Mouse (Mus musculus): Measurements from ENCODE around the gene Col6a1. TPM values are rescaled to one million over a fixed set of nuclear protein-coding genes. Genes with fewer than 3 reads are reported as not detected.

Col6a1 gene
- total RNA-seq, 1 experiment = 4.9 TPM

- TF ChIP-seq HCFC1 (IDR thresholded peaks at IDR 0.05; ENCODE audit: borderline replicate concordance, insufficient read depth, low read length) (no peak), ZC3H11A (IDR thresholded peaks at IDR 0.05; ENCODE audit: borderline replicate concordance, low read depth, low read length) (no peak), MAFK (IDR thresholded peaks at IDR 0.05; ENCODE audit: insufficient read depth, low read depth, low read length) (no peak), ZNF384 (IDR thresholded peaks at IDR 0.05; ENCODE audit: low read depth, low read length) (no peak), CHD2 (IDR thresholded peaks at IDR 0.05; ENCODE audit: low read depth, low read length) (no peak)
- in situ Hi-C loops (cut with MboI; ENCODE audit: low sequenced_read_pairs in 2 of 2, unreplicated experiment in 2 of 2) = no loop called here
- no peak overlapping the region for H3K4me3 ChIP-seq (ENCODE audit: insufficient read depth in 1 of 2, low read depth in 1 of 2, low read length in 2 of 2, poor library complexity in 1 of 2, severe bottlenecking in 1 of 2)
- H3K27ac ChIP-seq (ENCODE audit: insufficient read depth, low read depth, low read length, poor library complexity, severe bottlenecking) = no peak overlapping the region
- no peaks in the 10 kb centered on the region for H3K9me3 ChIP-seq (ENCODE audit: control insufficient read depth, insufficient read depth, low read depth, low read length)
- no peak for DNase-seq (ENCODE audit: low read depth, low spot score)
- H3K4me1 ChIP-seq (ENCODE audit: control insufficient read depth in 2 of 2, insufficient read depth in 2 of 2, low read length in 2 of 2, poor library complexity in 1 of 2) = peaks cover under 1 to 3% of the 10 kb centered on the region in 2 experiments; a peak in 1 of 4 replicates
- H3K36me3 ChIP-seq (ENCODE audit: control insufficient read depth, insufficient read depth, low read length, poor library complexity, severe bottlenecking) = peaks cover 2% of the 10 kb centered on the region; the same call in 1 of the 2 replicates
- H3K9ac ChIP-seq (ENCODE audit: insufficient read depth, low read depth, low read length, poor library complexity, severe bottlenecking) = no peak overlapping the region
Measured at GRCm38 (mm10) chr10:76766196-76766595, 40.2 kb upstream of the Col6a1 start.

- Histone ChIP-seq H3K27ac (ENCODE audit: insufficient read depth, low read depth, low read length, poor library complexity, severe bottlenecking) (no peak overlapping the region), H3K9ac (ENCODE audit: insufficient read depth, low read depth, low read length, poor library complexity, severe bottlenecking) (no peak overlapping the region), H3K4me1 (ENCODE audit: control insufficient read depth in 2 of 2, insufficient read depth in 2 of 2, low read length in 2 of 2, poor library complexity in 1 of 2) (no peaks in the 10 kb centered on the region; a peak in 1 of 4 replicates), H3K4me3 (ENCODE audit: insufficient read depth in 1 of 2, low read depth in 1 of 2, low read length in 2 of 2, poor library complexity in 1 of 2, severe bottlenecking in 1 of 2) (no peak overlapping the region), H3K9me3 (ENCODE audit: control insufficient read depth, insufficient read depth, low read depth, low read length) (no peaks in the 10 kb centered on the region), H3K36me3 (ENCODE audit: control insufficient read depth, insufficient read depth, low read length, poor library complexity, severe bottlenecking) (peaks cover 2% of the 10 kb centered on the region; the same call in 1 of the 2 replicates)
- no peak for DNase-seq (ENCODE audit: low read depth, low spot score)
- no peak for TF ChIP-seq HCFC1 (IDR thresholded peaks at IDR 0.05; ENCODE audit: borderline replicate concordance, insufficient read depth, low read length)
- TF ChIP-seq ZC3H11A (IDR thresholded peaks at IDR 0.05; ENCODE audit: borderline replicate concordance, low read depth, low read length) = no peak
- no peak for TF ChIP-seq CHD2 (IDR thresholded peaks at IDR 0.05; ENCODE audit: low read depth, low read length)
- TF ChIP-seq MAFK (IDR thresholded peaks at IDR 0.05; ENCODE audit: insufficient read depth, low read depth, low read length) = no peak
- TF ChIP-seq ZNF384 (IDR thresholded peaks at IDR 0.05; ENCODE audit: low read depth, low read length) = no peak
- in situ Hi-C loops (cut with MboI; ENCODE audit: low sequenced_read_pairs in 2 of 2, unreplicated experiment in 2 of 2) = no loop called here
Measured at GRCm38 (mm10) chr10:76764927-76765326, 39.0 kb upstream of the Col6a1 start.

- H3K9me3 ChIP-seq (ENCODE audit: control insufficient read depth, insufficient read depth, low read depth, low read length) = no peaks in the 10 kb centered on the region
- no peak overlapping the region for H3K4me3 ChIP-seq (ENCODE audit: insufficient read depth in 1 of 2, low read depth in 1 of 2, low read length in 2 of 2, poor library complexity in 1 of 2, severe bottlenecking in 1 of 2)
- no peak overlapping the region for H3K9ac ChIP-seq (ENCODE audit: insufficient read depth, low read depth, low read length, poor library complexity, severe bottlenecking)
- H3K27ac ChIP-seq (ENCODE audit: insufficient read depth, low read depth, low read length, poor library complexity, severe bottlenecking) = no peak overlapping the region
- H3K4me1 ChIP-seq (ENCODE audit: control insufficient read depth in 2 of 2, insufficient read depth in 2 of 2, low read length in 2 of 2, poor library complexity in 1 of 2) = no peaks in the 10 kb centered on the region
- H3K36me3 ChIP-seq (ENCODE audit: control insufficient read depth, insufficient read depth, low read length, poor library complexity, severe bottlenecking) = peaks cover 2% of the 10 kb centered on the region; the same call in 1 of the 2 replicates
- in situ Hi-C loops (cut with MboI; ENCODE audit: low sequenced_read_pairs in 2 of 2, unreplicated experiment in 2 of 2) = no loop called here
- TF ChIP-seq ZC3H11A (IDR thresholded peaks at IDR 0.05; ENCODE audit: borderline replicate concordance, low read depth, low read length) = no peak
- TF ChIP-seq MAFK (IDR thresholded peaks at IDR 0.05; ENCODE audit: insufficient read depth, low read depth, low read length) = no peak
- TF ChIP-seq ZNF384 (IDR thresholded peaks at IDR 0.05; ENCODE audit: low read depth, low read length) = no peak
- no peak for DNase-seq (ENCODE audit: low read depth, low spot score)
Measured at GRCm38 (mm10) chr10:76763016-76763415, 37.0 kb upstream of the Col6a1 start.

- no peaks in the 10 kb centered on the region for H3K4me1 ChIP-seq (ENCODE audit: control insufficient read depth in 2 of 2, insufficient read depth in 2 of 2, low read length in 2 of 2, poor library complexity in 1 of 2)
Measured at GRCm38 (mm10) chr10:76762411-76762810, 36.4 kb upstream of the Col6a1 start.

GRCm38 (mm10) chr10:76759878-76760277 is 33.9 kb upstream of the Col6a1 start:
- H3K9ac ChIP-seq (ENCODE audit: insufficient read depth, low read depth, low read length, poor library complexity, severe bottlenecking) = no peak overlapping the region
- no peaks in the 10 kb centered on the region for H3K4me1 ChIP-seq (ENCODE audit: control insufficient read depth in 2 of 2, insufficient read depth in 2 of 2, low read length in 2 of 2, poor library complexity in 1 of 2)
- no peak for DNase-seq (ENCODE audit: low read depth, low spot score)
- TF ChIP-seq HCFC1 (IDR thresholded peaks at IDR 0.05; ENCODE audit: borderline replicate concordance, insufficient read depth, low read length) = no peak
- TF ChIP-seq MAFK (IDR thresholded peaks at IDR 0.05; ENCODE audit: insufficient read depth, low read depth, low read length) = no peak
- TF ChIP-seq ZNF384 (IDR thresholded peaks at IDR 0.05; ENCODE audit: low read depth, low read length) = no peak
- no peak for TF ChIP-seq CHD2 (IDR thresholded peaks at IDR 0.05; ENCODE audit: low read depth, low read length)
- no peak for TF ChIP-seq ZC3H11A (IDR thresholded peaks at IDR 0.05; ENCODE audit: borderline replicate concordance, low read depth, low read length)
- H3K9me3 ChIP-seq (ENCODE audit: control insufficient read depth, insufficient read depth, low read depth, low read length) = no peaks in the 10 kb centered on the region
- H3K27ac ChIP-seq (ENCODE audit: insufficient read depth, low read depth, low read length, poor library complexity, severe bottlenecking) = no peak overlapping the region
- in situ Hi-C loops (cut with MboI; ENCODE audit: low sequenced_read_pairs in 2 of 2, unreplicated experiment in 2 of 2) = no loop called here
- H3K4me3 ChIP-seq (ENCODE audit: insufficient read depth in 1 of 2, low read depth in 1 of 2, low read length in 2 of 2, poor library complexity in 1 of 2, severe bottlenecking in 1 of 2) = no peak overlapping the region
- H3K36me3 ChIP-seq (ENCODE audit: control insufficient read depth, insufficient read depth, low read length, poor library complexity, severe bottlenecking) = peaks cover 2% of the 10 kb centered on the region; the same call in 1 of the 2 replicates

More at GRCm38 (mm10) chr10:76762411-76762810, 36.4 kb upstream of the Col6a1 start:
- no peak for TF ChIP-seq ZNF384 (IDR thresholded peaks at IDR 0.05; ENCODE audit: low read depth, low read length)
- TF ChIP-seq HCFC1 (IDR thresholded peaks at IDR 0.05; ENCODE audit: borderline replicate concordance, insufficient read depth, low read length) = no peak
- no peak for TF ChIP-seq MAFK (IDR thresholded peaks at IDR 0.05; ENCODE audit: insufficient read depth, low read depth, low read length)
- TF ChIP-seq ZC3H11A (IDR thresholded peaks at IDR 0.05; ENCODE audit: borderline replicate concordance, low read depth, low read length) = no peak
- TF ChIP-seq CHD2 (IDR thresholded peaks at IDR 0.05; ENCODE audit: low read depth, low read length) = no peak
- DNase-seq (ENCODE audit: low read depth, low spot score) = no peak
- H3K27ac ChIP-seq (ENCODE audit: insufficient read depth, low read depth, low read length, poor library complexity, severe bottlenecking) = no peak overlapping the region
- in situ Hi-C loops (cut with MboI; ENCODE audit: low sequenced_read_pairs in 2 of 2, unreplicated experiment in 2 of 2) = no loop called here
- no peaks in the 10 kb centered on the region for H3K9me3 ChIP-seq (ENCODE audit: control insufficient read depth, insufficient read depth, low read depth, low read length)
- H3K4me3 ChIP-seq (ENCODE audit: insufficient read depth in 1 of 2, low read depth in 1 of 2, low read length in 2 of 2, poor library complexity in 1 of 2, severe bottlenecking in 1 of 2) = no peak overlapping the region
- peaks cover 2% of the 10 kb centered on the region; the same call in 1 of the 2 replicates for H3K36me3 ChIP-seq (ENCODE audit: control insufficient read depth, insufficient read depth, low read length, poor library complexity, severe bottlenecking)
- no peak overlapping the region for H3K9ac ChIP-seq (ENCODE audit: insufficient read depth, low read depth, low read length, poor library complexity, severe bottlenecking)
